Mouse (Mus musculus) urinary bladder, adult 18-20 months (tissue): ENCODE measurements around the gene Klhl12.
"Not testable (repeated sequence)": the region's sequence is repeated elsewhere in the genome, so short reads cannot be mapped to it uniquely, and the experiment has no call there.

ENCODE experiments used
- DNase-seq, 2 experiments: peaks; one replicate each; pipeline ENCODE4 v3.0.0; 2022; ENCODE audit warnings: low spot score in 2 of 2, mixed read lengths in 2 of 2

The Klhl12 gene

DNA sequence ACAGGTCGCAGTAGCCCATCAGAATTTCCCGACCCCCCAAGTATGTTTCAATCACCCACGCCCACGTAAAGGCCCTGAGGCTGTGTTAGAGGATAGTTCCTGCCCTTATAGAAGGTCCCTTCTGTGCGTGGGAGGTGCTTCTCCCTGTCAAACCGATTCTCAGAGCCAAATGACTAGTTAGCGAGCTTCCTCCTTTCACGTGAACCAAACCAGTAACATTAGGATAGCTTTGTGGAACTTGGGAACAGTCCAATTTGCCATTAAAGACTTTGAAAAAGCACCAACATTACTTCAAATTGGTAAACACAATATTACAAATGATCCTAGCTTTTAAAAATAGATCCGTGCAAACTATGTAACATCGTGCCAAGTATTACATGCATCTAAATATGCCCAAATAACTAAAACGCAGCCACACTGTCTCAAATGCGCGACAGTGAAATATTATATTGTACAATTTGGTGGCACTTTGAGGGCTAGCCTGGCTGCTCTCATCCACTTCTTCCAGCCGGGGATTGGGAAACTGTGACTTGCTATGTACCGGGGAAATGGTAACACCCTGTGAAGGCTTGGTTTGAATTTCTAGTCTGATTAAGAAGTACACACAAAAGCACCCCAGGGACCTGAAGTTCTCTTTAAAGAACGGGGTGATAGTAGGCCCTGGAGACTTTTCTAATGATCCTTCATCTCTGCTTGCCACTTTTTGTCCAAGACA is 58.7 kb downstream of the Klhl12 start:
- no peak for DNase-seq

DNA sequence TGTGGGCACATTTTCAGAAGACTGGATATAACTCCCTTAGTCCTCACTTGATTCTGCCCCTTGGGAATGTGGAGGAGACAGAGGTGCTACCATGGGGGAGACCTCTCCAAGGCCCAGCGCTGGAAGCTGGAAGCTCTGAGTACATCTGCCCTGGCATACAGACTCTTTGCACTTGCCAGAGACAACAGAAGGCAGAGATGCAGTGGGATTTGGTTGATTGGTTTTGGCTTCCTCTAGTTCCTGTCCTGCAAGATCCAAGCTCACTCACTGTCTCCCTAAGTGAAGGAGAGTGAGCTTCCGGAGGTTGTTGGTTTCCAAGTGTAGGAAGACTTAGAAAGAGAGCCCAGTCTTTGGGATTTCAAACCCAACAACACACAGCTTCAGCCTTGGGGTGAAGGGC is 60.6 kb downstream of the Klhl12 start:
- DNase-seq, result no peak

DNA sequence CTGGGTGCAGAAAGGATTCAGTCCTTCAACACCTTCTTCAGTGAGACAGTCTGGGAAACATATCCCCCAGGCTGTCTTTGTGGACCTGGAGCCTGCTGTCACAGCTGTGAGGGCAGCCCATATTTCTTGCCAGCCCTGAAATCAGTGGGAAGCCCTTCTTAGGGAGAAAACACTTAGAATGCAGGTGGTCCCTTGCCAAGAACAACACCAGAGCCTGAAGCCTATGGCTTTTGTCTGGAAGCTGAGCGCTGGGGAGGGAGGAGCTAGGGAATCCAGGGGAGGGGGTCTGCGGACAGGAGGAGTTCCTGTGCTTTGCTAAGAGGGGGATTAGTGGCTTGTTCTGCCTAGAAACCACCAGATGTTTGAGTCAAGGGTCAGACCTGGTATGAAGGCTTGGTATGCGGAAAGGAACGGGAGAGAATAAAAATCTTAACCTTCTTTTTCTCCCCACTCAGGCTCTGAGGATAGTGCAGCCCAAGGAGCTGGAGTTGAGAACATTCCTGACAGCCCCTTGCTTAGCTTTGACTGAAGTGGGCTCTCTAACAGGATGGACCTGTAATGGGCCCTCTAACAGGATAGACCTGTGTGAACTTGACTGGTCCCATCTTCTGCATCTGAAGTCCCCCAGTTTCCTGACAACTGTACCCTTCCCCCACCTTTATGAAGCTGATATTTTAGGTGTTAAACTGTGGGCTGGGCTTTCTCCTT is 61.3 kb downstream of the Klhl12 start:
- no peak for DNase-seq

DNA sequence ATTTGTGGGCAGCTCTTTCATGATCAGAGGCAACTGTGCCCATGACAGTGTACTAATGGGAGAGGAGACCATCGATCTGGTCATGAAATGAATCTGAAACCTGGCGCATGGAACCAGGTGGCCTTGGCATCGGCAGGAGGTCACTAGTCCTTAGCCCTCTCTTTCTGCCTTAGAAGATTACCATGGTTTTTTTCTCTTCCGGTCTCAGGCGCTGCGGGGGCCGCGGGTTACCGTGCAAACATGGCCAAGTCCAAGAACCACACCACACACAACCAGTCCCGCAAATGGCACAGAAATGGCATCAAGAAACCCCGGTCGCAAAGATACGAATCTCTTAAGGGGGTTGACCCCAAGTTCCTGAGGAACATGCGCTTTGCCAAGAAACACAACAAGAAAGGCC is 62.5 kb downstream of the Klhl12 start:
- not testable (repeated sequence) for DNase-seq

DNA sequence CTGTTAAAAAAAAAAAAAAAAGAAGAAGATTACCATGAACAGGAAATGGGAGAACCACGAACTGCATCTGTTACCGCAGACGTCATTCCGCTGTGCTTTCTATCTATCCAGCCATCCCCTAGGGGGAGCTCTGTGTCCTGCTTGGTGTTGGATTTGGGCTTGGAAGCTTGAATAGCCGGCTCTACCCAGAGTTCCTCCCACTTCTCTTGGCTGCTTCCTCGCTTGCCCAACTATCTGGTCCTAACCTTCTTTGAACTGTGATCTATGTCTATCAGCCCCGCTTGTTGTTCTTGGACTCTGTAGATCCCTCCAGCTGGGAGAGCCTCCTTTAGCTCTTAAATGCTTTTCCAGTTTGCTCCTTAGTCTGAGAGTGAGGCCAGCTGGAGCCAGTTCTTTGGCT is 63.3 kb downstream of the Klhl12 start:
- peak; percentile 70 to 88 for DNase-seq

DNA sequence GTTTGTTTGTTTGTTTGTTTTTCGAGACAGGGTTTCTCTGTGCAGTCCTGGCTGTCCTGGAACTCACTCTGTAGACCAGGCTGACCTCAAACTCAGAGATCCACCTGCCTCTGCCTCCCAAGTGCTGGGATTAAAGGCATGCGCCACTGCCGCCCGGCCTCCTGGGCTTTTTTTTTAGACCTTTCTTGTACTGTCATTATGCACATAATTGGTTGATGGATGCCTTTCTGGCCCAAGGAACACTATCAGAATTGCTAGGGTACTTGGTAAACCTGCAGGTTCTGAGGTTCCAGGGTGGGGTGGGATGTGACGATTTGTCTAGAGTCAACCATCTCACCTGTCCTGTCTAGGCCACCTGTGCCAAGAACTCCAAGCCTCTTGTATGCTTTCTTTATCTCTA is 63.9 kb downstream of the Klhl12 start:
- DNase-seq, result not testable (repeated sequence)

DNA sequence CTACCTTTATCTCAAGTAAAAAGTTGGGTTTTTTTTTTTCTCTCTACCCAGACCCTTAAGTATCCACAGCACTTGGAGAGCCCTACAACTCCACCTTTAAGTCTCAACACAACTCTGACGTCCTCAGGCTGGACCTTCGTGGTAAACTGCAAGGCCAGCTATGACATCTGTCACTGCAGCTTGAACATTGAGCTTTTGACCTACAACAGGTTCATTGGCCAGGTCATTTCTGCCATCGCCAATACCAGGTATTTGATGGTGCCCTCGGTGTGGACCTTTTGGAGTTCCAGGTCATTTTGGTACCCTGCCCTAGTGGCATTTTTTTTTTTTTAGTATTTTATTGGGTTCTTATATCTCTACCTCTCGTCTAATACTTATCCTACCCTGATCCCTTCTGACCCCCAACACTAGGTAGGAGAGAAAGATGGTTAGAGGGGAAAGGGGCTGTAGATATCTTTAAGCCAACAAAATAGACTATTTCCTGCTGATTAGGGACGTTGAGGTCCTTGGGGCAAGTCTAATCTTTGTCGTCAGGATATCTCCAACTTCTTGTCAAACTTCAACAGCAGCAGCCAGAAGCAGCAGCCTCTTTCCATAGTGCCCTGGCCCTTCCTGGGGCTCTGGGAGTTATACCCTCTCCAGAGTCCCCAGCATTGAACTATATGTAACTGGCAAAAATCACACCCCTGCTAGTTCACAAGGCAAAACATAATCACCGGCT is 64.8 kb downstream of the Klhl12 start:
- DNase-seq, result no peak

DNA sequence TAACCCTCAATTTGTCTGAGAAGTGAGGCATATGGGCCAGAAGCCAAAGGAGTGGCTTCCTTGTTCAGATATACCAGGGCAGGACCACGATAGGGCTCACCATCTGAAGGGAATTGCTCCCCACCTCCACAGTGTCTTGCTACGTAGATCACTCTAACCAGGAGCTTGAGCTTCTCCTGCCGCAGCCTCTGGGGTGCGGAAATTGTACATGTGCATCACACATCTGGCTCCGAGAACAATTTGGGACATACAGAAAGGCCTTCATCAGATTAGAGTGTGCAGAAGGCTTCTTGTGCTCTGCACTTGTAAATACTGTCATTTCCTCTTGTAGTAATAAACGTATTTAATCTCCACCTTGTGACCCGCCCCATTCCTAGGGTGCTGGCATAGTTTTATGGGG is 65.8 kb downstream of the Klhl12 start:
- DNase-seq, result no peak

DNA sequence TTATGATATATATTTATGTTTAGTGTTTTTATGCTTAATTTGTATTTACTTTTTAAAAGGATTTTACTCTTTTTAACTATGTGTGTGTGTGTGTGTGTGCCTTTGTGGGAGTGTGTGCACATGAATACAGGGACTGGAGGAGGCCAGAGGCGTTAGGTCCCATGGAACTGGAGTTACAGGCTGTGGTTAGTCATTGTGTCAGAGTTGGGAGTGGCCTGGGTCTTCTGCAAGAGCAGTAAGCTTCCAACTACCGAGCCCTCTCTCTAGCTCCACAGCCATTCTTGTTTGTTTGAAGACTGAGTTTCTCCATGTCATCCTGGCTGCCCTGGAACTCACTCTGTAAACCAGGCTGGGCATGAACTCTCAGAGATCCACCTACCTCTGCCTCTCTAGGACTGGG is 67.0 kb downstream of the Klhl12 start:
- DNase-seq, result peak in 1 of 2 experiments; percentile 21

DNA sequence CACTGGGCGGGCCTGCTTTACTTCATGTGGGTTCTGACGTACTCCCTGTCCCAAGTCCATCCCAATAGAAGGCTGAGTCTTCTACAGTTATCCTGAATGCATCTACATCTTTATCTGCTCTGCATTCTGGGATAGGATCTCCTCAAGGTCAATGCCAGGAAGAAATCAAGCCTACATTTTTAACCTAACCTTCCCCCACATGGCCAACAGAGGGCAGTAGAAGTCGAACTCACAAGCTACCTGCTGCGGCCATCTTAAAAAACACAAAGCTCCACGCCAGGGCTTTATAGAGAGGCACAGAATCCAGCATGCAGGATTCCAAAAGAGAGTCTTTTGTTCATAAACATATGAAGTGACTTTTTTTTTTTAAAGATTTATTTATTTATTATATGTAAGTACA is 69.1 kb downstream of the Klhl12 start:
- no peak for DNase-seq

DNA sequence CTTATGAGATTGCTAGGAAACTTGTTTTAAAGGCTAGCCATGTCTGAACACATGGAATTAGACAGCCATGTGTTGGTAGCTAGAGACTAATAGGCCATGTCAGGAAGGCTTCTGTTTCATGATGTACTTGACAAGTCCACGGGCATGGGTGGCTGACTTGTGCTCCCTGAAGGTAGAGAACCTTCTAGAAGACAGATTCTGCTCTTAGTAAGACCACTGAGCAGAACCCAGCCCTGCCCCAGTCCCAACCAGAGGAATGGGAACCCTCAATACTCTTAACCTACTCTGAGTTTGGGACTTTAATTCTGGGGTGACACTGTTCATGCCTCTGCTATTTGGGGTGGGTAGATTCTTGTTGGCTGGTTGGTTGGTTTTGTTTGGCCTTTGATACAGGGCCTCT is 69.7 kb downstream of the Klhl12 start:
- no peak for DNase-seq

DNA sequence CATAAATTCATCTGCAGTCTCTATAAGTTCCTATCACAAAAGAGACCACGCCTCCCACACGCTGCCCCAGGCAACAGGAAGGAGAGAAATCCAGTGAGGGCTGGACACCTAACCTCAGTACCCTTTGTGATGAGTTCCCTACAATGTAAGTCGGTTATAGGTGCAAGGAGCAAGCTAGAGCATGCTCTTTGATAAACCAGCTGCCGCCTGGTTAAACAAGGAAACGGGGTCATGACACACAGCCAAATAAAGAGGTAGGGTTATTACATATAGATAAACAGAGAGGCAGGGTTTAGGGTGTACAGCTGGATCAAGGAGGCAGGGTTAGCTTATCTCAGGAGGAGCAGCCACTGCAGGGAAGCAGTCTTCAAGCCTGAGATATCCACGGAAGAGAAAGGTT is 71.4 kb downstream of the Klhl12 start:
- DNase-seq, result peak; percentile 37 to 72

DNA sequence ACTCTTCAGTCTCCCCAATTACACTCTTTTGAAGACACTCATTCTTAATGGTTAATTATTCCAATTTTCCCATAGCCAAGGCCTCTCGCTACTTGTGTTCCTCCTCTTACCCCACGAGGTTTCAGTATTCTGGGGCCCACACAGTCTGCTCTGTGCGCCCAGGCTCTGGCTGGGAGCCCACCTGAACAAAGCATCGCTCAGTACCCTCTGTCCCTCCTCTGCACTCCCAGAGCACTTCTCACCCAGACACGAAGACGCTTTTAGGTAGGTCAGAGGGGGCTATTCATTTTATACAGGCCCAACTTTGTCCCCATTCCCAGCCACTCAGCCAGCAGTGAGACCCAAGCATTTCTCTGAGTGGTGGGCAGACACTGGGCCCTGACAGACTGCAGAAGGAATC is 75.3 kb downstream of the Klhl12 start:
- no peak for DNase-seq

DNA sequence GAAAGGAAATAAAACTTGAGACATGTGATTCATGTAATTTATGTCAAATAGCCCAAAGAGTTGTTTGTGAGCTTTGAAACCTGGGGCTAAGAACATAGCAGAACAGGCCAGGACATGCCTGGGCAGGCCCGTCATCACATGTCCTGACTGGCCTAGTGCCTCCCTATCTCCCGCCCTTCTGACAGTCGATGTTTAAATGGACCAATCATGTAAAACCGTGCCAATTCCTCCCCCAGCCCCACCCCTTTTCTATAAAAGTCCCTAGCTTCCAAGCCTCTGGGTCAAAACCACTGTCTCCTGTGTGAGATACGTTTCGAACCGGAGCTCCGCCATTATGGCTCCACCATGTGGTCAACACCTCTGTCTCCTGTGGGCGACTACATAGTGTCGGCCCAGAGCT is 78.4 kb downstream of the Klhl12 start:
- not testable (repeated sequence) for DNase-seq

DNA sequence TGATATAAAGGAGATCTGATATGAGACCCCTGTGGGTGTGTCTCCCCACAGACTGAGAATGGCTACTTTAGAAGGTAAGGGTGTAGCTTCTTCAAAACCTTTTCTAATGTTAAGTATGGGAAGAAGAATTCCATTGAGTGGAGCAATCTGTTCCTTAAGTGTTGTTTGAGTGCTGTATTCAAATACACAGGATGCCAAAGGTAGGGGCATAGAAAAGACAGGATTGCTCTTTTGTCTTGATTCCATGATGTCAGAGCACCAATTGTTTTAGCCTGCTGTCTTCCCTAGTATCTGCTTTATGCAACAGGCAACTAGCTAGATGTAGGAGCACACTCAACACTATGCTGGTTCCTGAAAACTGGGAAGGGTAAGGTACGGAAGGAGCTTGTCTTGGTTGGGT is 79.7 kb downstream of the Klhl12 start:
- no peak for DNase-seq

DNA sequence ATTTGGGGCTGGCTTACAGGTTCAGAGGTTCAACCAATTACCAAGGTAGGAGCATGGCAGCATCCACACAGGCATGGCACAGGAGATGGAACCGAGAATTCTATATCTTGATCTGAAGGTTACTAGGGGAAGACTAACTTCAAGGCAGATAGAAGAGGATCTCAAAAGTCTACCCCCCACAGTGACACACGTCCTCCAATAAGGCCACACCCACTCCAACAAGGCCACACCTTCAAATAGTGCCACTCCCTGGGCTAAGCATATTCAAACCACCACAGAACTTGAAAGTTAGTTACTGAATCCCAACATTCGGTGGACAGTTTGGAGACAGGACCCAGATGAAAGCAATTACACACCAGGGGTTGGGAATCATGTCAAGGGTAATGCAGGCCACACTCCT is 80.2 kb downstream of the Klhl12 start:
- DNase-seq, result no peak

DNA sequence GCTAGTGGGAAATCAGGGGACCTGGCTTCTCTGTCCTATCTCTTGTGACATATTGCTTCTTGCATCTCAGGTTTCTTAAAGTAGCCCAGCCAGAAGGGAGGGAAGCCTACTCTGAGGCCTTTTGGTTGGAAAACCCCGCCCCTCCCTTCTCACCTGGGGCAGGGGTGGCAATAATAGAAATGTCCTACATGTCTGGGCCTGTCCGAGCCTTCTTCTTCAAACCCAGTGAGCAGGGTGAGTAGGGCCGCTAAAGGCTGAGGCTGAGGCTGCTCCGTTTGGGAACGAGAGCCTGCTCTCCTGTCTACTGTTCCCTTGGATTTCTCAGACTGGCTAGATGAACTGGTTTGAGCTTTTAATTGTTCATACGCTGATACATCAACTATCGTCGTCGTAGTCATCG is 85.3 kb downstream of the Klhl12 start:
- DNase-seq, result peak in 1 of 2 experiments; percentile 45
